Mouse (Mus musculus): Measurements from ENCODE around the gene Hacd4.

Gene Hacd4

GRCm38 (mm10) chr4:88438326-88438989, at the start of gene Hacd4:
Gene Hacd4, minus strand, starts transcription at chr4:88438928.
- peak; percentile 13 to 38 for DNase-seq (ENCODE audit: low spot score in 2 of 2)

- DNase-seq (ENCODE audit: low spot score in 2 of 2): no peak
These were observed 49.4 kb upstream of the Hacd4 start for GRCm38 (mm10) chr4:88488107-88488506.

DNA sequence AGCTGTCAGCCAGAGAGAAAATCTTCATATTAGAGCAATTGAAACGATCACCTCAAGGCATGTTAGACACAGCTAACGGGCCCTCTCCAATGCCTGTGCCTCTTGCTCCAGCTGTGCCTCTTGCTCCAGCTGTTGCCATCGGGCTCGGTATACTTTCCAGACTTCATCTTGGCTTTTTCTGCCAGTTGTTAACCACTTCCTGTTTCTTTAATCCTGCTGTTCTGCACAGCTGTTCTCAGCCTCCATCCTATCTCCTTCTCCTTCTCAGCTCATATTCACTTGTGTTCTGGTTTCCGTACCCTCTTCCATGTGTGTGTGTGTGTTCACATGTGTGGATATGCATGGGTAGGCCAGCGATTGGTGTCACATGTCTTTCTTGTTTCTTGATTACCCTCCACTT, 41.4 kb upstream of the Hacd4 start:
- no peak for DNase-seq (ENCODE audit: low spot score in 2 of 2)

DNA sequence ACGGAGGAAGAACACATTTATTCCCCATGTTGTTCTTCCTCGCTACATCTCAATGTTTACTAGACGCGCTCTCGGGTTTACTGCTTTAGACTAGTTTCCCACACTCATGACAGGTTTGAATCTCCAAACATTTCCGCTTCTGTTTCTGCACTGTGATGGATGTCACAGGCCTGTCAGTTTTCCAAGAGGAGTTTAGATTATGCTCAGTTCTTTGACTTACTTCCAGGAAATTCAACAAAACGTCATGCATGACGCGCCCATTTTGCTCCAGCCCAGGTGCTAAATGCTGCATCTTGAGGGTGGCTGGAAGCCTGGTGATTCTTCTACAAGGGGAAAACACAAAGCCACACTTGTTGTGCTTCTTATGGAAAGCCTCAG, 40.1 kb upstream of the Hacd4 start:
- DNase-seq (ENCODE audit: low spot score in 2 of 2): no peak

DNA sequence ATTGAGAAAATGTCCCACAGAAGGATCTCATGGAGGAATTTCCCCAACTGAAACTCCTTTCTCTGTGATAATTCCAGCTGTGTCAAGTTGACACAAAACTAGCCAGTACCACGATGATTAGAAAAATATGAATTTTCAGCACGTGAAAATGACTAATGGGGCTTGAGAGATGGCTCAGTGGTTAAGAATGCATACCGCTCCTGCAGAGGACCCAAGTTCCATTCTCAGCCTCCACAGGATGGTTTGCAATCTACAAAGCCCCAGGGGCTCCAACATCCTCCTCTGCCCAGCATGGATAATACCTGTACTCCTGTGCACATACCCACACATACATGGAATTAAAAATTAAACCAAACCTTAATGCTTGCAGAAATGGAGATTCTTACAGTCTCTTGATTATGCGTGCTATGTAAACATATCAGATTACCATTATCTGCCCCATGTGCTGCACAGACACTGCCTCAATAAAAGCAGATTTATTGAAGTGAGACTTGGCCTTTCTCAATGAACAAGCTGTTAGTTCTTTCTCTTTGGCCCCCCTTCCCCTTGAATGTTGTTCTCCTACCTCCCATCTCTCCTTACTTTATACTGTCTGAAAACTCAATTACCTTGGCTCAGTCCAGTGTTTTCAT, 39.6 kb upstream of the Hacd4 start:
- no peak for DNase-seq (ENCODE audit: low spot score in 2 of 2)

DNA sequence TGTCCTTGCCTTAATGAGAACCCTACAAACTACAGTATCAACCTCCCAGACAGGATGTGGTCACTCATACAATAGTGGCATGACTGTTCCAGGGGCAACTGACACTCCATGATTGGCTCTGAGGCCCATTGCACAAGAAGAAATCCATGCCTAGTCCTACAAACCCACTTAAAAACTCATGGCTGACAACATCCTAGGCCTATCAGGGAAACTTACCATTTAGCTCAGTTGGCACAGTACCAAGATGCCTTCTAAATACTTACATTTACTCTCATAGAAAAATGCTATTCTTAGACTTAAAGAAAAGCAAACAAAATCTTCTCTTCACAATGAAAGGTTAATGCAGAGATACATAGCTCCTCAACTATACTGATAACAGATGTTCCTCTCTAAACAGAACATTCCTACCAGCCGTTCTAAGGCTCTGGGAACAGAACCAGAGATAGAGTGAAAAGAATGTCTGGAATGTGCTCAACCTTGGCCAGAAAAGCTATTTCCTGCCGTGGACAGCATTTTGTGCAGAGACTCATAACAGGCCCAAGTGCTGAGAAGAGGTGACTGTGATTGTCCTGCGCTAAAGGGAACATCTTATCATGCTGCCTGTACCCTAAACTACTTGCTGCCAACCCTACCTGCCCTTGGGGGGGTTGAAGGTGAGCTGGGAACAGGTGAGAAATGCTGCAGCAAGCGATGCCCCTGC, 37.9 kb upstream of the Hacd4 start:
- no peak for DNase-seq (ENCODE audit: low spot score in 2 of 2)

- no peak for DNase-seq (ENCODE audit: low spot score in 2 of 2)
These were observed 37.4 kb upstream of the Hacd4 start for GRCm38 (mm10) chr4:88476084-88476483.

DNA sequence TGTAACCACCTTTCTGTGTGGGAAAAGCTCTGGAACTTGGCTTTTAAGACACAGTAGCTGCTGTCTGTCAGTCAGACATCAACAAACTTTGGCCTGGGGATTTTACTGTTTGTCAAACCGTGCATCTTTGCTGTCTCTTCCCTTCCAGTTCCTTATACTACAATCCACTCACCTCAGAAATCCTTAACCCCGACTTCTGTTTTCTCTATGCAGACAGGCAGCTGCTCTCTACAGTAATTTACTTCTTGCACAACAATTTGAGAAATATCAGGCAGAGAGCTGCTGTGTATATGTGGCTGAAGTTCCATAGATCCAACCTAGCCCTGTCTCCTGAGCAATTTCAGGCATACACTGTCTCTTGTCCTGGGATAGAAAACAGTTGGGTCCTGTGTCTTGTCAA, 32.8 kb upstream of the Hacd4 start:
- DNase-seq (ENCODE audit: low spot score in 2 of 2): no peak

- DNase-seq (ENCODE audit: low spot score in 2 of 2): no peak
These were observed 25.8 kb upstream of the Hacd4 start for GRCm38 (mm10) chr4:88464574-88464973.

DNA sequence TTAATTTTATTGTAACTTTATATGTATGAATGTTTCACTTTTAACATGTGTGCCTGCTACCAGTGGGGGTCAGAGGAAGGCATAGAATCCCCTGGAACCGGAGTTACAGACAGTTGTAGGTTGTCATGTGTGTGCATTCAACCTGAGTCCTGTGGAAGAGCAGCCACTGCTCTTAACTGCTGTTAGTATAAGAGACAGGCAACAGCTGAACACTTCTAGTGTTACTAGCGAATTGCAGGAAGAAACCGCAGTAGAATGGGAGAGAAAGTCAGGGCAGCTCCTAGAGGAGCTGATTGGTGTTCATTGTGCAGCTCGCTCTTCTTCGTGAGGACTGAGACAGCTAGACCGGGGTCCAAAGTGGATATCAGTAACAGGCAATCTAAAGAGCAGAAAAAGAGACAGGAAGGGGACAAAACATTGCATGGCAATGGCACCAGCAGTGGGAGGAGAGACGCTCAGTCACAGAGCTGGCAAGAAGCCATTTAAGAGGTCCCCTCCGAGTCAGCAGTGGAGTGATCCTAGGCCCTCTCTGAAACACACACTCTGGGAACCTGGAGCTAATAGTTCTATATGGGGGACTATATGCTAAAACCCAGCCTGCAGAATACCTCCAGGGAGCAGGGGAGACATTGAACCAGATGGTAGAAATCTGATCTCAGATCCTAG, 24.4 kb upstream of the Hacd4 start:
- no peak for DNase-seq (ENCODE audit: low spot score in 2 of 2)

DNA sequence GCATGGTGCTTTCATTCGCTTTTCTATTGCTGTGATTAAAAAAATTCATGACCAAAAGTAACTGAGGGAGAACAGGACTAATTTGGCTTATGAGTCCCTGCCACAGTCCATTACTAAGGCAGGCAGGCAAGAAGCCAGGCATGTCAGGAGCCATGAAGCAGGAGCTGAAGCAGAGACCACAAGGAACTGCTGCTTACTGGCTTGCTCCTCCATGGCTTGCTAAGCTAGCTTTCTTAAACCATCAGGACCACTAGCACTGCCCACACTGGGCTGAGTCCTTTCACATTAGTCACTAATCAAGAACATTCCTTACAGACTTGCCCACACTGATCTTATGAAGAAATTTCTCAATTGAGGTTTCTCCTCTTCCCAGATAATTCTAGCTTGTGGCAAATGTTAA, 23.8 kb upstream of the Hacd4 start:
- DNase-seq (ENCODE audit: low spot score in 2 of 2): no peak

DNA sequence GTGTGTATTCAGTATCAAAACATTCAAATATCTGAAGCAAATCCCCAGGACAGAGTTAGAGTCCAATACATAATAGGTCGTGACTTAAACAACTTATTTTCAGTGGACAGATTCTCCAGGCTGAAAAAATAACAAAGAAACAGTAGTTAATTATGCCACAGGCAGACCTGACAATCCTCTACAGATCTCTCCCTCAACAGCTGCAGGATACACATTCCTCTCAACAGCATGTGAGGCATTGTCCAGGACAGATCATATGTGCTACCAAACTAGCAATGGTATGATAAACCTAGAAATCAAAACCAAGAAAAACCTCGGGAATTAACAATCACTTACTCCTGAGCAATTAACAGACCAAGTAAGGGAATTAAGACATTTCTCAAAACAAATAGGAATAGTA, 22.6 kb upstream of the Hacd4 start:
- no peak for DNase-seq (ENCODE audit: low spot score in 2 of 2)

- no peak for DNase-seq (ENCODE audit: low spot score in 2 of 2)
These were observed 19.9 kb upstream of the Hacd4 start for GRCm38 (mm10) chr4:88458673-88459072.

- DNase-seq (ENCODE audit: low spot score in 2 of 2): no peak
These were observed 19.4 kb upstream of the Hacd4 start for GRCm38 (mm10) chr4:88458093-88458492.

GRCm38 (mm10) chr4:88450087-88450765, 11.5 kb upstream of the Hacd4 start:
- DNase-seq (ENCODE audit: low spot score in 2 of 2): peak in 1 of 2 experiments; percentile 23

GRCm38 (mm10) chr4:88448976-88449375, 10.2 kb upstream of the Hacd4 start:
- DNase-seq (ENCODE audit: low spot score in 2 of 2): no peak

DNA sequence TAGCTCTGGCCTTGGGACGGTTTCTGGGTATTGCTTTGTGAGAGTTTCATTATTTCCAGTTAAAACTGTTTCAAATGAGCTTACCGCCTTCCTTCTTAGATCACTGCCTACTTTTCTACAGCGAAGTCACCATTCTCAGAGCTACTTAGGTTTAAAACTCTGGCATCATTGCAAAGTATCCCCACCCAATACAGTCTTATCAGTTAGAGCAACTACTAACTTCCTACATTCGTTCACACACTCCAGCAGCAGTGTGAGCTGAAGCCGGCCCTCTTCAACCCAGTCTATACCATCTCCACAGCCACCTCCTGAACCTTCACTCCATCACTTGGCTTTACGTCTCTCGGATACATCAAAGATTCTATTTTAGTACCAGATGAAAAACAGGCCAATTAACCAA, 2.1 kb upstream of the Hacd4 start:
- no peak for DNase-seq (ENCODE audit: low spot score in 2 of 2)

GRCm38 (mm10) chr4:88439669-88440123, 968 bp upstream of the Hacd4 start:
- DNase-seq (ENCODE audit: low spot score in 2 of 2): peak in 1 of 2 experiments; percentile 28

- DNase-seq (ENCODE audit: low spot score in 2 of 2): no peak
These were observed 232 bp upstream of the Hacd4 start for GRCm38 (mm10) chr4:88438990-88439329.

DNA sequence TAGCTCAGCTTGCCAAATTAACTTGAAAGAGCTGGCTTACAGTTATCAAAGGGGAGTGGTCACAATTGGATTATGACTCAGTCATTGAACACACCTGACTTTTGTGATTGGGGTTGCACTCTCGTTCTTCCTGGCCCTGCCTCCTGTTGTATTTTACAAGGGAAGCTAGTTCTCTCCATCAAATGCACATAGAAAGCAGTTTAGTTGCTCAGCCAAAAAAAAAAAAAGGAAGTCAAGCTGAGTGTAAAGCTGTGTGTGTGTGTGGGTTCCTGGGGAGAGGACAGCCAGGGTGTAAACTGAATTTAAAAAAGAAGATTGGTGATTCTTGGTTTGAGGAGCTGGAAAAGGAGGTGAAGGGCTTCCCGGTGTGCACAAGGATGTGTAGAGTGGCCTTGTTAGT, 811 bp downstream of the Hacd4 start:
- no peak for DNase-seq (ENCODE audit: low spot score in 2 of 2)

DNA sequence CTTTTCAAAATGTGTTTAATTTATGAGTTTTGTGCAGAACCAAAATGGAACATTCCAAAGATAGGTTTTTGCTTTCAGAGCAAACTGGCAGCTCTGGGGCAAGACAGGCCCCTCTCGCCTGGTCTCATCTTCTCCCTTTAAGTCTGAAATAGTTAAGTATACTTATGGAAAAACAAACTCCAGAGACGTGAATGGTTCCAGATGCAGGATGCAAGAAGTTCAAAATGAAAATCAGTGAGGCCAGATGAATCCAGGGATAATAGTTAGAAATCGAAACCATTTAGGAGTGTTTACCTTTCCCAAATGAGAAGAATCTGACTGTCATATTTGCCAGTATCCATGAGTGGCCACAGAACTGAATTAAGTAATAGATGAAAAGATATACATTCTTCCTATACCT, 1.6 kb downstream of the Hacd4 start:
- no peak for DNase-seq (ENCODE audit: low spot score in 2 of 2)

GRCm38 (mm10) chr4:88436593-88437165, 2.0 kb downstream of the Hacd4 start:
- no peak for DNase-seq (ENCODE audit: low spot score in 2 of 2)
